Mouse (Mus musculus) stomach, embryonic 14.5 days (tissue): Measurements from ENCODE around the gene Slc5a12. TPM values are rescaled to one million over a fixed set of nuclear protein-coding genes. Genes with fewer than 3 reads are reported as not detected.

Experiments
- ATAC-seq: fragments of 200-750 bp; cut with Nextera tagmentation; 2 replicates; pipeline ENCODE4 v1.8.0; 2017; ENCODE audit warnings: low read depth, moderate TSS enrichment; ENCODE audit not compliant: insufficient number of reproducible peaks, insufficient read depth, low FRiP score
- H3K27ac ChIP-seq: fragments of 300-500 bp; sonication (generic); 2 replicates; pipeline ENCODE4 v1.5.1; 2014; ENCODE audit warnings: mild to moderate bottlenecking, low read length, moderate library complexity, mixed read lengths
- H3K27me3 ChIP-seq: fragments of 300-500 bp; sonication (generic); 2 replicates; pipeline ENCODE4 v1.6.1; 2014; ENCODE audit warnings: low read length, control low read depth, mixed read lengths; ENCODE audit not compliant: control insufficient read depth, insufficient read depth
- H3K36me3 ChIP-seq: fragments of 300-500 bp; sonication (generic); 2 replicates; pipeline ENCODE4 v1.6.1; 2014; ENCODE audit warnings: mild to moderate bottlenecking, control low read depth, low read length, moderate library complexity, mixed read lengths; ENCODE audit not compliant: control insufficient read depth, insufficient read depth
- H3K4me1 ChIP-seq: fragments of 300-500 bp; sonication (generic); 2 replicates; pipeline ENCODE4 v1.6.1; 2014; ENCODE audit warnings: low read length, control low read depth, mixed read lengths; ENCODE audit not compliant: control insufficient read depth, insufficient read depth
- H3K4me2 ChIP-seq: fragments of 300-500 bp; sonication (generic); replicated peaks from 2 replicates; pipeline ENCODE4 v1.6.1; 2014; ENCODE audit warnings: low read depth, low read length, control low read depth
- H3K4me3 ChIP-seq: fragments of 300-500 bp; sonication (generic); 2 replicates; pipeline ENCODE4 v1.5.1; 2014; ENCODE audit warnings: low read depth, low read length, control low read depth
- H3K9ac ChIP-seq: fragments of 300-500 bp; sonication (generic); replicated peaks from 2 replicates; pipeline ENCODE4 v1.6.1; 2014; ENCODE audit warnings: low read depth, mild to moderate bottlenecking, control low read depth, low read length, moderate library complexity, mixed read lengths
- H3K9me3 ChIP-seq: fragments of 300-500 bp; sonication (generic); 2 replicates; pipeline ENCODE4 v1.6.1; 2016; ENCODE audit warnings: low read depth, low read length, control low read depth; ENCODE audit not compliant: control insufficient read depth
- WGBS: fragments of 180-500 bp; shearing (Covaris S2); extraction: QIAGEN DNeasy Blood & Tissue Kit; methylation state at CpG from one replicate; pipeline ENCODE4 v1.1.7; 2014; 5-methylcytosine and 5-hydroxymethylcytosine counted together
- polyA plus RNA-seq: library from polyadenylated mRNA; unstranded; fragments of >200 nt; fragmentation: Nextera tagmentation; extraction: Ambion mirVana; gene quantifications from 2 replicates; pipeline ENCODE4 v1.2.1, GENCODE M21; 2014

Gene Slc5a12
- polyA plus RNA-seq, 1 experiment from 2014 or later = not detected

DNA sequence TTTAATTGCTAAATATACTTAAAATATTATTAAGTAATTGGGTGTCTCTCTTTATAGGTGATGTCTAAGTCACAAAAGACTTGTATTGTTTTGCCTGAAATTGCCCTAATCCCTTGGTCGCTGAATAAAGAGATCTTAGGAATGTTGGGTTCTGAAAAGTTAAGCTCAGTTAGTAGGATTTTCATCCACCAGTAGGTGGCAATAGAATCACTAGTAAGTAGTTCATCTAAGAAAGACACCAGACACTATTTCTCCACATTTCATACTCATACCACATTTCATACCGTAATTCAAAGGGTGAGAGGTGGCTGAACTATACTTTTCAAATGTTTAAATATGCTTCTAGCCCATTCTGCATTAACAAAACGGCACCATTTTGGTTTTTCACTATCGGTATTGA is 66.2 kb downstream of the Slc5a12 start:
- Histone ChIP-seq H3K36me3 (no peaks in the 10 kb centered on the region), H3K9me3 (no peaks in the 10 kb centered on the region), H3K4me1 (no peaks in the 10 kb centered on the region), H3K27ac (no peak overlapping the region), H3K9ac (no peak overlapping the region), H3K27me3 (no peaks in the 10 kb centered on the region), H3K4me3 (no peak overlapping the region), H3K4me2 (no peak overlapping the region)
- no peak; the same call in 1 of the 2 replicates for ATAC-seq
- WGBS = 38% methylated on average over 4 of the region's 4 CpGs

DNA sequence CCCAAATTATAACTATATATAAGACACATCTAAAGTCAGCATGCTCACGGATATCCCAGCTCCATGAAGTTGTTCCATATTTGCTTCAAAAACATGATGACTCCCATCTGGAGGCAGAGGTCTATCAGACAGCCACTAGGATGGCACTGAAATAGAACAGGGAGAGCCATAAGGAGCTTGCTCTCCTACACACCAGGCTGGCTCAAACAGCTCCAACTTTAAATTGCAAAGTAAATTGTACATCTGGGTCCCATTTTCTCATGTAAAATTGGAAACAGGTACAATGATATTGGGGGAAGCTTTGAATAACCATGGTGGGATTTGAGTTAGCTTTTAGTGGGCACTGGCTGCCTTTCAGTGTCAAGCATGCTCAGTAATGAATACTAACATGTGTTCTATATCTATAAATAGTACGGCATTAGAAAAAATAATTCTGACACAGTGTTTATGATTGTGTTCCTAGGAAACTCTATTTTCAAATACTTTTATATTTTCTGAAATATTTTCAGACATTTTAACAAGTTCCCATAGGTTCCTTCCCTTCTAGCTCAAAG is 74.0 kb downstream of the Slc5a12 start:
- Histone ChIP-seq H3K27ac (no peak overlapping the region), H3K9ac (no peak overlapping the region), H3K9me3 (no peaks in the 10 kb centered on the region), H3K27me3 (no peaks in the 10 kb centered on the region), H3K36me3 (no peaks in the 10 kb centered on the region), H3K4me3 (no peak overlapping the region), H3K4me1 (no peaks in the 10 kb centered on the region), H3K4me2 (no peak overlapping the region)
- WGBS = 74% methylated on average over 2 of the region's 2 CpGs
- ATAC-seq = no peak

Other genes starting within 250 kb of the Slc5a12 start
- 41.0 and 46.1 TPM in 2 replicates for gene Fibin, start 234.1 kb upstream of the Slc5a12 start, polyA plus RNA-seq
- gene Muc15, start 124.0 kb downstream of the Slc5a12 start, polyA plus RNA-seq = not detected in 2 replicates